Mouse (Mus musculus) cerebellum, postnatal 36 days (tissue): ENCODE measurements around the gene Lrrc41.
A peak's percentile ranks its signal among the peaks of the same experiment; 100 is the strongest.

Source experiments
- DNase-seq, 2 experiments: peaks; one replicate each; pipeline ENCODE4 v3.0.0; 2021 to 2022; ENCODE audit warnings: mixed read lengths in 2 of 2

Gene Lrrc41

DNA sequence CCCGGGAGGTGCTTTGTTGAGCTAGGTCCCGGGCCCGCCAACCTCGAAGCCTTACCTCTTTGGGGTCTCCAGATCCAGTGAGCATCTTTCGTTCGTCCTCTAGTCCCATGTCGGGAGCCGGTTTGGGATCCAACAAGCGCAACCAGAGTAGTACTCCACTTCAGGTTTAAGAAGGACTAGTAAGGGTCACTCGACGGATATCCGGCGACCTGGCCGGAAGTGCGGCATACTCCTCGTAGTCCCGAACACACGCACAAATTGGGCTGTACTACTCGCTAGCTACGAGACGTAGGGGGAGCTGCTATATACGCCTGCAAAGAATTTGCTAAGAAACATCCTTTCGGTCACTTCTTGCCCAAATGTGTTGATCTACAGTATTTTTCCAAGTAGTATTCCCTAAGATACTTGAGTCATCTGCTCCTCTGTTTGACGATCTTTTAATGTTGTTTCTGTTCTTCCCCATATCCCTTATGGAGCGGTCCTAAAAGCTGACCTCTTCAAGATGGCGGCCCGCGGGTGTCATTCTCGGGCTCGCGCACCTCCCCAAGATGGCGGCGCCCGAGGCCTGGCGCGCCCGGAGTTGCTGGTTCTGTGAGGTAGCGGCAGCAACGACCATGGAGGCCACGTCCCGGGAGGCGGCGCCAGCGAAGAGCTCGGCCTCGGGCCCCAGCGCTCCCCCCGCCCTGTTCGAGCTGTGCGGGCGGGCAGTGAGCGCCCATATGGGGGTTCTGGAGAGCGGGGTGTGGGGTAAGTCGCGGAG is at the start of gene Lrrc41, which contains the start of gene Uqcrh:
Lrrc41 (plus strand) TSS at position 409 of the 760 bp plus-strand sequence.
Uqcrh (minus strand) TSS at position 211 of the 760 bp plus-strand sequence.
- peak; percentile 95 to 97 for DNase-seq

DNA sequence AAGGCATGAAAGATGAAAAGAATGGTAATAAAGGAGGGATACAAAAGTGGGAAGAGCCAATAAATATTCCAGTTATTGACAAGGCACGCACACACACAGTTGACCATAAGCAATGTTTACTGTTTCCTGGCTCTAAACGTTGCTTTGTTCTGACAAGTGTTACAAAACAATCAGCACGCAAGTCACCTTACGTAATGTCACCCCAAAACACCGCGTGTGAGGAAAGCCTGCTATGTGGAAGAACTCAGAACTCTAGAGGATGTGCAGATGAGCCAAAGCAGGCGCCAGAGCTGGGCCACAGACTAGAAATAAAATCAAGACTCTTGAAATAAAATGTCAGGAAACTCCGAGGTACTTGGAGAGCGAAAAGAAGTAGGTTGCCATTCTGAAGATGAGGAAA is 42.2 kb upstream of the Lrrc41 start:
- no peak for DNase-seq

DNA sequence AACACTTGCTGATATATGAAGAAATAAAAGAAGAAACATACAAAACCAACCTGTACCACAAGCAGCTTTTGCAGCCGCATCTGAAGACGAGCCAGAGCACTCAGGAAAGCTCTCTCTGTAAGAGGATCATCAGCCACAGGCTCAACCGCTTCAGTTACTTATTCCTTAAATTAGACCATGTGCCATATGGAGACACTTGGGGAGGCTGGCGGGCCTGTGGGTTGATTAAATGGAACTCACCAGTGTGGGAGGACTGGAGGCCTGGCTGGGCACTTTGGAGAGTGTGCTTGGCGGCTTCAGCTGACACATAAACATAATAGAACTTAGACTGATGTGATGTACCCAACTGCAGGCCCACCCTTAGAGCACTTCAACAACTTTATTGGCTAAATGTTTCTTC is 41.7 kb upstream of the Lrrc41 start:
- no peak for DNase-seq

DNA sequence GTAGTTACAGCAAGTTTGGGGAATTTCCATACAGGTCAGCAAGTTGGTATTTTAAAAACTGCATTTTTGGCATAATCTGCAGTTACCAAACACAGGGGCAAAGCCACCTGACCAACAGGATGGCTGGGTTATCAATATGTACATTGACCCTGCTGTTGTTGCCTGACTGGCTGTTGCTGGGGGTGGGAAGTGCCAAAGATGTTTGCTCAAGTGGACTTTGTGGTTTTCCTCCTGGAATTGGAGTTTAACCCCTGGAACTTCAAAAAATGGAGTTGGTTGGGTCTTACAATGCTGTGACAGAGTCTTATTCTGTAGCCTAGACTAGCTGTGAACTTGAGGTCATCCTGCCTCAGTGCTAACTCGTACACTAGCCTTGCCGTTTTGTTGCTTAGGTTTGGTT is 34.6 kb upstream of the Lrrc41 start:
- no peak for DNase-seq

DNA sequence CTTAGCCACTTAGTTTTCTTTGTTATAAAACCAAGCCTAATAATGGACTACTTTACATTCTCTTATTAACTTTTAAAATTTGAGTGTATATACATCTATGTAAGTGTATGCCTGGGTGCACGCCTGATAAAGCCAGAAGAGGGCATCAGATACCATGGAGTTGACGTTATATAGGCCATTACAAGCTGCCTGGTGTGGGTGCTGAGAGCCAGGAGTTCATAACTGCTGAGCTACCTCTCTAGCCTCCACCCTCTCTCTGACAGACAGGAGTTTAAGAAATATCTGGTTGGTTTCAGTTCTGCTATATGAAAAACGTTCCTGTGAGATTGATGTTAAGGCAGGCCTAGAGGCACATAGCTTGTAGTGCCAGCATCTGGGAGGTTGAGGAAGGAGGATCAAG is 32.9 kb upstream of the Lrrc41 start:
- DNase-seq, result no peak

DNA sequence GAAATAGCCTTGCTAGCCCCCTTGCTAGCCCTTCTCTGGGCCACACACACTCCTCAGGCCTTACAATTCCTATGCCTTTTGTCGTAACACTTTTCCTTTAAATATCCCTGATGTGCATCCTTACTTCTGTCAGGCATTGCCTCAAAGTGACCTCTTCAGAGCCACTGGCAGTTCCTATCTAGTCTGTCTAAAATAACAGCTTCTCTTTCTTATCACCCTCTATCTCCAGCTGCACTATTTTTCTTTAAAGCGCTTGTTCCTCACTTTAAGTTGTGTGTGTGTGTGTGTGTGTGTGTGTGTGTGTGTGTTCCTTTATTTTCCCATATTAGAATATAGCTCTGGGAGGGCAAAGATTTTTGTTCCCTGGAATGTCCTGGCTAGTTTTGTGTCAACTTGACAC is 28.5 kb upstream of the Lrrc41 start:
- DNase-seq, result no peak

DNA sequence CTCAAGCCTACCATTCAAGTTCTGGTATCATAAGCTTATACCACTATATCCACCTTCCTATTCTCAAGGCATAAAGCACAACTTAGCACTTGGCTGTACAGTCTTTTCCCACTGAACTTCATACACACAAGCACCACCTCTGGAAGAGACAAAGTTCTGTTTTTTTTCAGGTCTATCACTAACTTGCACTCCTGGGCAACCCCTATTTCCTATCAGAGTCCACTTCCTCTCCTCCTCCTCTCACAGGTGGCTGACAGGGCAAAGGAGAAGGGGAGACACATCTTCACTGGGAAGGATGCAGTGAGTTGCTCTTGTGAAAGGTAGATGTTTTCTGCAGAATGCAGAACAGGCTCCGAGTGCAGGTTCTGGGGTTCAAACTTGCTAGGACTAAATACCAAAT is 27.4 kb upstream of the Lrrc41 start:
- DNase-seq, result no peak

DNA sequence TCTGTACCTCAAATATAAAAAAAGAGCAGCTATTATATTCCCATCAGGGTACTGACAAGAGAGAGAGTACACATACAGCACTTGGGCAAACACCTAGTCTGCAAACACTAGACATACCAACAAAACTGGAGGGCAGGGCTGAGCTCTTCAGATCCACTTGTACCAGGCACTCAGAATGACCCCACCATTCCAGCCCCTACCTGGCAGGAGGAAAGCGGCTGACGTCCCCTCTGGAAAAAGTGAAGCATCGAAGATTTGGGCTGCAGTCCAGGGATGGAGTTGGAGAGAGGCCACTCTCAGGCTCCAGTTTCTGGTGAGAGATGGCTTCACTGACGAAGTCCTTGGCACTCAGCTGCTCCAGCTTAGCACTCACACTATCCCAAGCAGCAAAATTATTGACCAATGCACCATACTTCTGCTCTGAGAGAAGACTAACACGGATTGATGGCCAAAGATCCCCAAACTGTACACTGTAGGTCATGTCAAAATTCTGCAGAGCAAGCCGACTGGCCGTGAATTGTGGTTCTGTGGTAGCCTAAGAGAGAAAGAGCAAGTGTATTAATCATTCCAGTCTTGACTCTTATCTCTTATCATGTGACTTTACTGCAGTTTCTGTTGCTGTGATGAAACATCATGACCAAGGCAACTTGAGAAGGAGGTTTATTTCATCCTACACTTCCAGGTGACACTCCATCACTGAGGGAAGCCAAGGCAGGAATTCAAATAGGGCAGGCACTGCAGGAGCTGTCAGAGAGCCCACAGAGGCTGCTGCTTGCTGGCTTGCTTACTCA is 26.7 kb upstream of the Lrrc41 start:
- DNase-seq, result no peak

DNA sequence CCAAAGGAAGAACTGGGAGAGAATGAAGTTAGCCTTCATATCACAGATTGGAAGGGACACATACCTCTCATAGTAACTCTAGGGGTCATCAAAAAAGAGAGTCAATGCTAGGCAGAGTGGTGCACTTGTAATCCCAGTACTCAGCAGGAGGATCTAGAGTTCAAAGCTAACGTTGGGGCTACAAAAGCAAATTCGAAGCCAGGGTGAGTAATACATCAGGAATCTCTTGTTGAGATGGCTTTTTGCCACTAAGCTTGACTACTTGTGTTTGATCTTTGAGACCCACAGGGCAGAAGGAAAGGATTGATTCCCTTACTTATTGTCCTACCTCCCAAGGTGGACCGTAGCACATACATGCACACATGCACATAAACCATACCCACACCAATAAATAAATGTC is 25.9 kb upstream of the Lrrc41 start:
- DNase-seq, result no peak

DNA sequence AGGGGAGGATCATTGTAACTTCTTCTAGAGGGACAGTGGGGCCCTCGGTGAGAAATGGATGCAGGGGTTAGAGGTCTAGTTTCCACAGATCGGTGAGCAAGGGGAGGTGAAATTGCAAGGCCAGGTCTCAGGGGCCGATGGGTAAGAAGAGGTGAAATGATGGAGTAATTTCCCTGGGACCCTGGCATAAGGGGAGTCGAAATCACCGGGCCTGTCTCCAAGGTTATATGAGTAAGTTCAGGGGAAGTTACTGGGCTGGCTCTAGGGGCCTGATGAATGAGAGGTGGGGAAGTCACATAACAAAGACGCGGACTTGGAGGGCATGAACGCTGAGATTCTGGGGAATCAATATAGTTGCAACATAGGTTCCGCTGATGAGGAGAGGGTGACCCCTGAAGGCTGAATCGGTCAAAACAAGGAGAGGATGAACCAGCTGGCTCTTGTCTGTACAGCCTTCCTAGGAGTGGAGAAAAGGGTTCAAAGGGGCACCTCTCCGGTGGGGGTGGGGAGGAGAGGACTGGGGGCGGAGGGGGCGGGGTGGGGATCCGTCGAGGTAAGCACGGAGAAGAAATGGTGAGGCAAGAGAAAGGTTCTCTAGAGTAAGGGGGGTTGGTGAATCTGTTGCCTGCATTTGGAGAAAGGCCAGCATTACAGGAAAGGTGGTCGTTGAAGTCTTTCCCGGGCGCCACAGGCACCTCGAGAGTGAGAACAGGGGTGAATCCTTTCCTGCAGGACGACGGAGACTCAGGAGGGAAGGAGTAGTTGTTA is 22.4 kb upstream of the Lrrc41 start:
- peak; percentile 31 to 34 for DNase-seq

DNA sequence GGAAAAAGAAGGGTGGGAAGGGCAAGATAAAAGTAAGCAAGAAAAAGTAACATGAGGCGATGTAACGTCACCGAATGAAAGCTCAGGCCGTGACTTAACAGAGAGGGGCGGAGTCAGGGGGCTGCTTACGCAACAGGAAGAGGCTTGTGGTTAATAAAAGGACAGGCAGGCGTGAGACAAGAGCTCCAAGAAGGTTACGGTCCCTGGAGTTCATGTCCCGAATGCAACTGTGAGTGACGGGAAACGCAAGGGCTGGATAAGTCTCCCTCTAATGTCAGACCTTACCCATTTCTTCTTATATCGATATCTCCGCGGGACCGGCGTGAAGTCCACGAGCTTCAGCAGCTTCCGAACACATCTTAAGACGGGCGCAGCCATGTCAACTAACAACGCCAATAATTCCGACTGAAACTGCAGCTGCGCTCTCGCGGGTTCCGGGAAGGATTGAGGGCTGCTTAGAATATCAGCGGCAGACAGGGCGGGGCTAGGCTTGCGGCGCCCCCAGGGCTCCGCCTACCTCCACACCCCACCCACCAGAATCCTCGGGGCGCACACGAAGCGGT is 21.6 kb upstream of the Lrrc41 start, which contains the start of gene Nsun4:
Nsun4 (minus strand) TSS at position 478 of the 563 bp plus-strand sequence.
- DNase-seq, result peak; percentile 86 to 89

DNA sequence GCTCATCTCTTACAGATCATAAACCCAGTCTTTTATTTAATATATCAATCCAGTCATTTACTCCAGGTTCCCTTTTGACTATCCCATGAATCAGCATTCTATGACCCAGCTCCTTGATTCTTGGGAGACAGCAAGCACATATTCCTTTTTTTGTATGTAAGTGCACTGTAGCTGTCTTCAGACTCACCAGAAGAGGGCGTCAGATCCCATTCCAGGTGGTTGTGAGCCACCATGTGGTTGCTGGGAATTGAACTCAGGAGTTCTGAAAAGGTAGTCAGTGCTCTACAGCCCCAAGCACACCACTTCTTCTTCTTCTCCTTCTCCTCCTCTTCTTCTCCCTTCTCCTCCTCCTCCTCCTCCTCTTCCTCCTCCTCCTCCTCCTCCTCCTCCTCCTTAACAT is 17.5 kb upstream of the Lrrc41 start:
- no peak for DNase-seq

DNA sequence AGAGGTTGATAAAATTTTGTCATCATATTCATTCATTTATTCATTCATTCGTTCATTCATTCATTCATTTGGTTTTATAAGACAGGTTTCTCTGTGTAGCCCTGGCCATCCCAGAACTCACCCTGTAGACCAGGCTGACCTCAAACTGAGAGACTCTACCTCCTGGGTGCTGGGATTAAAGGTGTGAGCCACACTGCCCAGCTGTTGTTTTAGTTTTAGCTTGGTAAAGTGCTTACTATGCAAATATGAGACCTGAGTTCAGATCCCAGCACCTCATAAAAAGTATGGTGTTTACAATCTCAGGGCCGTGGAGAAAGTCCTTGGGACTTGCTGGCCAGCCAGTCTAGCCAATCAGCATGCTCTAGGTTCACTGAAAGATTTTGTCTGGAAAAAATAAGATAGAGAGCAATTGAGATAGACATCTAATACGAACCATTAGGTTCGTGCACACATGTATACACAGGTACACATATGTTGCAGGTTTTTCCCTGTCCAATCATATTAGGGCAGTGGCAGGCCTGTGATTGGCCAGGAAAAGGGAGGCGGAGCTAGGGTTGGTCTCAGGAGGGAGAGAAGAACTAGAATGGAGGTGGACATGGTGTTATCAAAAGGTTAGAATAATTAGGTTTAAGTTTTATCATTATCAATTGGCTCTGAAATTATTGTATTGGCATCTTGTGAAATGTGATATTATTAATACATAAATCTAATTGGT is 15.9 kb upstream of the Lrrc41 start:
- no peak for DNase-seq

DNA sequence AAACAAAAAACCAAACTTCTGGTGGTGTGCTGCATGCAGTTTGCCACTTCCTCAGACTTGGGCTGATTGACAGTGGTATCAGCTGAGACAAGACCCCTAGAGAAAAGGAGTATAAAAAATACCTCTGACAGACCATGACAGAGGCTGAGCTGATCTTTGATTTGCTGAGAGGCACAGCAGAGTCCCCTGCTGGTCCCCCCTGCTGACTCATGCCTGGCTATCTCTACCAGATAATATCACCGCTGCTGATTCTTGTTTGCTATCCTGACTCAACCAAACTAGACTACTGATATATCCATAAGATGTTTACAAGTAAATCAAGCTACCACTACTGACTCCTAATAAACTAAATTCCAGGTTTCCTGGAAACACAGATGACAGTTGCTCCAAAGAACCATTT is 11.2 kb upstream of the Lrrc41 start:
- DNase-seq, result no peak

DNA sequence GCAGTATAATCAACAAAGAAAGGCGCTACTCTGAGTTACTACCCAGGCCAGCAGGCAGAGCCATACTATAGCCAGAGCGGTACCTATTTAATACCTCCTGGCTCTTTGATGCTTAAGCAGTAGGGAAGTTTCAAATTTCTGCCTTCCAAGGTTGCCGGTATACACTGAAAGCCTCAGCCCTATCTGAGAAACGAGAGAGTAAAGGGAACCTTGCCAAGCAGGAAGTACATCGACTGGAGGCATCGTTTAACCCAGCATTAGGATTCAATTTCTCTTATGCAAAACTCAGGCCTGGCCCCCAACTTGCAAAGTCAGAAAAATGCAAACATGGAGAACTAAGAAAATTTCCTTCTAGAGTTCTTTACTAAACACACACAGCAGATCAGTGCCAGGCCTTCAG is 5.0 kb upstream of the Lrrc41 start:
- DNase-seq, result no peak

DNA sequence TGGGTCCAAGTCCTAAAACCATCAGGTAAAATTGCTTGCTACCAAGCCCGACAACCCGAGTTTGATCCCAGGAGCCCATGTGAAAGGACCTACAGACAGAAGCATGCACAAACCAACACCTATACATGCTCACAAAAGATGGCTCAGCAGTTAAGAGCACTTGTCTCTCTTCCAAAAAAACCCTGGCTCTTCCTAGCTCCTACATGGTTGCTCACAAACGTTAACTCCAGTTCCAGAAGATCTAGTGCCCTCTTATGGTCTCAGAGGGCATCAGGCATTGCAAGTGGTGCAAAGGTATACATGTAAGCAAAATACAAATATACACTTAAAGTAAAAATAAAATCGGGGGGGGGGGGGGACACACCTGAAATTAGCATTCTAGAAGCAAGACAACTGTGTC is 1.9 kb upstream of the Lrrc41 start:
- no peak for DNase-seq

DNA sequence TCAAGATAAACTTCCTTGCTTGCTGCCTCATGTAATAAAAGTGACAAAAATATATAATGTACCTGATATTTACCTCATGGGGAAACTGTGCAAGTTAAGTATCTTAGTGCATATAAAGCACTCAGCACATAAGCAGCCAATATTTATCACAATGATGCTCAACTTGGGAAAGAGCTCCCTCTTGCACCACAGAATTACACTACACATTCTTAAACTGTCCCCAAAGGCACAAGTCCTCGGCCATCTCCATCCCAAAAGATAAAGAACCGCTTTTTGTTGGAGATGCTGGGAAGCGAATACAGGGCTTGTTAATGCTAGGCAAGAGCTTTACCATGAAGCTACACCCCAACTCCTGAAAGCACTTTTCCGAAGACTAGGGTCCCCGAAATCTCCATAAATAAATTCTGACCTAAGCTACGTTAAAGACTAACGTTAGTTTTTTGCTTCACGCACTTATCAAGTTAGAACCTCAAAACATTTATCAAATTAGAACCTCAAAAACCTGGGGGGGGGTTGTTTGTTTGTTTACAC is 859 bp upstream of the Lrrc41 start:
- no peak for DNase-seq

DNA sequence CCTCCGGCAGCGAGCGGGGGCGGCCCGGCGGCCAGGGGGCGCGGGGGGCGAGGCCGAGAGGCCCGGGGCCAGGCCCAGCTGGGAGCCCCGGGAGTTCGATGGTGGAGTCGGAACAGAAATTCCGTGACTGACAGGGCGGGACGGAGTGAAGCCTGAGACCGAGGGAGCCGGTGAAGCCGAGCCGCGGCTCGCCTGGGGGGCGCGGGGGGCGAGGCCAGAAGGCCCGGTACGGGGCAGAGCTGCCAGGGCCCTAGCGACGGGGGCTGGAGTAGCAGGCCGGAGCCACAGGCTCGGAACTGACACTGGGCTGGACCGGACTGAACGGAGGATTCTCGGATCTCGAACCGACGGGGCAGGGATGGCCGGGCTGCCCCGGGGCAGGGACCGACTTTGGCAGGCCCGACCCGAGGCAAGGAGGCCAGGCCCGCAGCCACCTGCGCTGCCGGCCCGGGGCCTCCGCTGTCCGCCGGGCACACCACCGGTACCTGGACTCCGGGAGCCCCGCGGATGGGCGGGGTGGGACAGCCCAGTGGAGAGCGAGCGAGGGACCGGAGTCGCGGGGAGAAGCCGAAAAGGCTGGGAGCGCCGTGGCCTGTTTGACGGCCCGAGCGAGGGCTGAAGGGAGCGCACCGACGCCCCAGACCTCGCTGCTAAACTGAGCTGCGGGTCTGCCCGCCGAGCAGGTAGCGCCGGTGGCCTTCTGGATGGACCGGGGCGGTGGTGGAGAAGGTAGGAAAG is 731 bp downstream of the Lrrc41 start:
- peak; percentile 66 to 69 for DNase-seq

DNA sequence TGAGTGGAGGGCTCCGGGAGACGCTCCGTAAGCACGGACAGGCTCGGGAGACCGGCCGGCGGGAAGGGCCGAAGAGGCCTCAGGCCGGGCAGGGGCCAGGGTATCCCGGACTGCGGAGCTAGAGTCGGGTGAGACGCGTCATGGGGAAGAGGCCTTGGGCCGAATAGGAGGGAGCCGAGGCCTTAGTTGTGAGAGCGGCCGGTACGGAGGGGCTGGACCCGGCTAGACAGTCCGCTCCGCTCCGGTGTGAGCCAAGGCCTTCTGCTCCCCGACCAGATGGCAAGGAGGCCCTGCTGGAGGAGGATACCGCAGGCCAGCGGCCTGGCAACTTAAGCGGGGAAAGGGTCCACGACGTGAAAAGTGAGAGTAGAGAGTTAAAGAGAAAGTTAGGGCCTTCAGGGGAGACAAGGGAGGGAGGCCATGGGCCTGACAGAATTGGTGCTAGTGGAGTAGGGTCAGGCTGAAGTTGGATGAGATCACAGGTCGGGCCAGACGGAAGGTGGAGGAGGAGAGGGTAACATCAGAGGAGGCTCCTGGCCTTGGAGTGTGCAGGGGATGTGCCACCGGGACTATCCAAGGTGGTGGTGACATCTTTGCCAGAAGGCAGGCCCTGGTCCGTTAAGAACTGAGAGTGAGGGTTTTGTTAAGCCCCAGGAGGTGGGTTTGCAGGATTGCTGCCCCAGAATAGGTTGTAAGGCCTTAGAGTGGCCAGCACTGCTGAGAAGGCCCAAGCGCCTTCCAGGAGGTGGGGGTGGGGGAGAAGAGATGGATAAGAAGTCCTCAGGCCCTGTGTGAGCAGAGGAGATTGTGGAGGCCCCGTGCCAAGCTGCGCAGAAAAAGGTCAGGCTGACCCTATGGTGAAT is 1.5 kb downstream of the Lrrc41 start:
- DNase-seq, result peak; percentile 51 to 52
